Mouse (Mus musculus): ENCODE results near the gene Lgi4. TPM values are rescaled to one million over a fixed set of nuclear protein-coding genes. Genes with fewer than 3 reads are reported as not detected.
A peak's percentile ranks its signal among the peaks of the same experiment; 100 is the strongest.

Lgi4 gene
- polyA plus RNA-seq, 1 experiment from 2014 or later = 0.19 TPM

GRCm38 (mm10) chr7:31082831-31083588 lies 23.9 kb downstream of the Lgi4 start:
- Histone ChIP-seq H3K27ac (no peak overlapping the region), H3K36me3 (replicated peaks) (no peaks in the 10 kb centered on the region), H3K9ac (no peak overlapping the region), H3K9me3 (no peaks in the 10 kb centered on the region), H3K4me3 (no peak overlapping the region), H3K4me1 (no peaks in the 10 kb centered on the region; the same call in 1 of the 2 replicates), H3K4me2 (no peak overlapping the region), H3K27me3 (replicated peaks) (no peaks in the 10 kb centered on the region)
- 57% methylated on average over 14 of the region's 14 CpGs for WGBS
- 0 out of 2 replicates have a peak, but pooled peaks have one; percentile 17 for ATAC-seq (replicated peaks)

GRCm38 (mm10) chr7:31084140-31084539 lies 25.0 kb downstream of the Lgi4 start:
- no peaks in the 10 kb centered on the region; the same call in 1 of the 2 replicates for H3K4me1 ChIP-seq
- no peaks in the 10 kb centered on the region for H3K36me3 ChIP-seq (replicated peaks)
- H3K4me3 ChIP-seq = no peak overlapping the region
- no peak overlapping the region for H3K9ac ChIP-seq
- WGBS = 46% methylated on average over 9 of the region's 9 CpGs
- H3K9me3 ChIP-seq = no peaks in the 10 kb centered on the region
- ATAC-seq (replicated peaks) = no peak
- H3K27ac ChIP-seq = no peak overlapping the region
- no peaks in the 10 kb centered on the region for H3K27me3 ChIP-seq (replicated peaks)
- no peak overlapping the region for H3K4me2 ChIP-seq

GRCm38 (mm10) chr7:31085171-31085570 lies 26.0 kb downstream of the Lgi4 start:
- H3K4me1 ChIP-seq = no peaks in the 10 kb centered on the region; the same call in 1 of the 2 replicates
- no peaks in the 10 kb centered on the region for H3K9me3 ChIP-seq
- no peak overlapping the region for H3K4me3 ChIP-seq
- WGBS = 12% methylated on average over 3 of the region's 3 CpGs
- no peak for ATAC-seq (replicated peaks)
- H3K27me3 ChIP-seq (replicated peaks) = no peaks in the 10 kb centered on the region
- H3K27ac ChIP-seq = no peak overlapping the region
- no peak overlapping the region for H3K9ac ChIP-seq
- H3K36me3 ChIP-seq (replicated peaks) = no peaks in the 10 kb centered on the region
- H3K4me2 ChIP-seq = no peak overlapping the region

GRCm38 (mm10) chr7:31086175-31086755 lies 27.1 kb downstream of the Lgi4 start:
- no peak for ATAC-seq (replicated peaks)
- Histone ChIP-seq H3K36me3 (replicated peaks) (no peaks in the 10 kb centered on the region), H3K9ac (no peak overlapping the region), H3K9me3 (no peaks in the 10 kb centered on the region), H3K4me1 (no peaks in the 10 kb centered on the region; the same call in 1 of the 2 replicates), H3K27me3 (replicated peaks) (no peaks in the 10 kb centered on the region), H3K27ac (no peak overlapping the region), H3K4me3 (no peak overlapping the region), H3K4me2 (no peak overlapping the region)
- 90% methylated on average over 9 of the region's 9 CpGs for WGBS

- Histone ChIP-seq H3K4me2 (no peak overlapping the region), H3K9me3 (no peaks in the 10 kb centered on the region), H3K36me3 (replicated peaks) (no peaks in the 10 kb centered on the region), H3K27me3 (replicated peaks) (no peaks in the 10 kb centered on the region), H3K4me3 (no peak overlapping the region), H3K27ac (no peak overlapping the region), H3K4me1 (no peaks in the 10 kb centered on the region; the same call in 1 of the 2 replicates), H3K9ac (no peak overlapping the region)
- ATAC-seq (replicated peaks) = no peak
- 85% methylated on average over 2 of the region's 2 CpGs for WGBS
Measured at GRCm38 (mm10) chr7:31087262-31087661, 28.1 kb downstream of the Lgi4 start.

- no peak overlapping the region for H3K27ac ChIP-seq
- no peaks in the 10 kb centered on the region for H3K36me3 ChIP-seq (replicated peaks)
- no peaks in the 10 kb centered on the region for H3K9me3 ChIP-seq
- no peak overlapping the region for H3K4me2 ChIP-seq
- no peak for ATAC-seq (replicated peaks)
- H3K27me3 ChIP-seq (replicated peaks) = no peaks in the 10 kb centered on the region
- H3K4me1 ChIP-seq = no peaks in the 10 kb centered on the region; the same call in 1 of the 2 replicates
- H3K9ac ChIP-seq = no peak overlapping the region
- WGBS = 66% methylated on average over 3 of the region's 3 CpGs
- no peak overlapping the region for H3K4me3 ChIP-seq
Measured at GRCm38 (mm10) chr7:31088206-31088605, 29.1 kb downstream of the Lgi4 start.

- no peaks in the 10 kb centered on the region for H3K4me1 ChIP-seq
- 90% methylated on average over 2 of the region's 2 CpGs for WGBS
- H3K4me2 ChIP-seq = no peak overlapping the region
- H3K9me3 ChIP-seq = no peaks in the 10 kb centered on the region
- no peak overlapping the region for H3K9ac ChIP-seq
- no peaks in the 10 kb centered on the region for H3K36me3 ChIP-seq (replicated peaks)
- ATAC-seq (replicated peaks) = no peak
- no peak overlapping the region for H3K4me3 ChIP-seq
- no peaks in the 10 kb centered on the region for H3K27me3 ChIP-seq (replicated peaks)
- no peak overlapping the region for H3K27ac ChIP-seq
Measured at GRCm38 (mm10) chr7:31089721-31090120, 30.6 kb downstream of the Lgi4 start.

GRCm38 (mm10) chr7:31094774-31095501 lies 35.8 kb downstream of the Lgi4 start:
- no peaks in the 10 kb centered on the region for H3K27me3 ChIP-seq (replicated peaks)
- no peak overlapping the region for H3K4me2 ChIP-seq
- no peak overlapping the region for H3K27ac ChIP-seq
- no peaks in the 10 kb centered on the region for H3K36me3 ChIP-seq (replicated peaks)
- H3K9ac ChIP-seq = no peak overlapping the region
- no peaks in the 10 kb centered on the region for H3K4me1 ChIP-seq
- H3K4me3 ChIP-seq = no peak overlapping the region
- WGBS = 25% methylated on average over 12 of the region's 12 CpGs
- no peaks in the 10 kb centered on the region for H3K9me3 ChIP-seq
- no peak for ATAC-seq (replicated peaks)

- Histone ChIP-seq H3K9ac (no peak overlapping the region), H3K4me3 (no peak overlapping the region), H3K27me3 (replicated peaks) (no peaks in the 10 kb centered on the region), H3K4me2 (no peak overlapping the region), H3K4me1 (no peaks in the 10 kb centered on the region), H3K27ac (no peak overlapping the region), H3K36me3 (replicated peaks) (no peaks in the 10 kb centered on the region), H3K9me3 (no peaks in the 10 kb centered on the region)
- 0 out of 2 replicates have a peak, but pooled peaks have one; percentile 22 for ATAC-seq (replicated peaks)
- WGBS = 70% methylated on average over 9 of the region's 9 CpGs
Measured at GRCm38 (mm10) chr7:31096892-31097564, 37.9 kb downstream of the Lgi4 start.

- peak overlapping the region; percentile 44 for H3K4me2 ChIP-seq
- no peaks in the 10 kb centered on the region for H3K36me3 ChIP-seq (replicated peaks)
- H3K27ac ChIP-seq = no peak overlapping the region
- 45% methylated on average over 20 of the region's 20 CpGs for WGBS
- peak overlapping the region; percentile 23 for H3K4me3 ChIP-seq
- no peaks in the 10 kb centered on the region for H3K27me3 ChIP-seq (replicated peaks)
- no peaks in the 10 kb centered on the region for H3K4me1 ChIP-seq
- H3K9ac ChIP-seq = no peak overlapping the region
- H3K9me3 ChIP-seq = no peaks in the 10 kb centered on the region
- peak; percentile 93 for ATAC-seq (replicated peaks)
Measured at GRCm38 (mm10) chr7:31097583-31098248, 38.6 kb downstream of the Lgi4 start.

- Histone ChIP-seq H3K9me3 (no peaks in the 10 kb centered on the region), H3K9ac (no peak overlapping the region), H3K27ac (no peak overlapping the region), H3K4me2 (no peak overlapping the region), H3K4me1 (no peaks in the 10 kb centered on the region), H3K27me3 (replicated peaks) (no peaks in the 10 kb centered on the region), H3K4me3 (no peak overlapping the region), H3K36me3 (replicated peaks) (no peaks in the 10 kb centered on the region)
- ATAC-seq (replicated peaks) = no peak
- WGBS = 81% methylated on average over 22 of the region's 22 CpGs
Measured at GRCm38 (mm10) chr7:31098697-31099611, 39.8 kb downstream of the Lgi4 start.

Data from midbrain, embryonic 15.5 days (tissue).